Mouse (Mus musculus): ENCODE data around the gene Hist1h4h.
"Not testable (repeated sequence)": the region's sequence is repeated elsewhere in the genome, so short reads cannot be mapped to it uniquely, and the experiment has no call there.

Gene Hist1h4h

GRCm38 (mm10) chr13:23535137-23536075 is 4.6 kb downstream of the Hist1h4h start, which contains the start of gene Hist1h3g:
Gene Hist1h3g, plus strand, starts transcription at chr13:23535422.
- not testable (repeated sequence) for DNase-seq (ENCODE audit: low spot score)

- DNase-seq (ENCODE audit: low spot score) = no peak
Measured at GRCm38 (mm10) chr13:23536076-23536822, 5.4 kb downstream of the Hist1h4h start.

DNA sequence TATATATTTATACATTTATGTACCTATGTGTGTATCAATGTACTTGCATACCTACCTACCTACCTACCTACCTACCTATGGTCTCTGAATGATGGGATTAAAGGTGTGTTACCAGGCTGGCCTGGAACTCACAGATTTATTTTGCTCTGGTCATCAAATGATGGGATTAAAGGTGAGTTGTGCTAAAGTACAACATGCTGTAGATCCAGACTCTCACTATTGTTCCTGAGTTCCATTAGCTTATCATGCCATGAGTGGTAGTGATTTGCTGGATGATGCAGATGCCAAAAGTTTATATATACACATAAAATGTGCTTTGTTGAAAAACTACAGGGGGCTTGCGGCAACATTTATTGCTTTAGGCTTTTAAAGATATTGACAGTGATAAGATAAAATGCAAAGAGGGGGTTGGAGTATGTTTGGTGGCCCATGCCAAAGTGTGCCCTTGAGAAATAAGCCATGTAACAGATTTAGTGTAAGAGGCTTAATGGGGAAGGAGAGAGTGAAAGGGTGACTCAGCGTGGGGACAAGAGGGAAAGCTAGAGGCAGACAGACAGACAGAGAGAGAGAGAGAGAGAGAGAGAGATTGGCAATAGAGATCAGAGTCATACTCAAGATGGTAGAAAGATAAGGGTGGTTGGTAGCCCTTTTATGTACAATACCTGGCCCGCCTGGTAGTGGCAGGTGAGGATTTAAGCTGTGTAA is 6.3 kb downstream of the Hist1h4h start:
- DNase-seq (ENCODE audit: low spot score) = no peak

GRCm38 (mm10) chr13:23538249-23538648 is 7.4 kb downstream of the Hist1h4h start:
- no peak for DNase-seq (ENCODE audit: low spot score)

DNA sequence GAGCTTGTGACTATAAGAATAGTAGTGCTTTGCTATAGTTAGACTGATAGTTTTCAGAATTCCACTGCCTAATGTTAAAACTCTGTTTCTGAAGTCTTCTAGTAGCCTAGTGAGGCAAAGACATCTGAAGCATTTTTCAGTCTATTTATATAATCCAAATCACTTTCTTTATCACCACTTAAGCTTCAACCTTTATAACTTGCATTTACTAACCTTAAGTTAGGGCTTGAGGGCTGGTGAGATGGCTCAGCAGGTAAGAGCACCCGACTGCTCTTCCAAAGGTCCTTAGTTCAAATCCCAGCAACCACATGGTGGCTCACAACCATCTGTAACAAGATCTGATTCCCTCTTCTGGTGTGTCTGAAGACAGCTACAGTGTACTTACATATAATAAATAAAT is 9.0 kb downstream of the Hist1h4h start:
- DNase-seq (ENCODE audit: low spot score) = not testable (repeated sequence)

GRCm38 (mm10) chr13:23541497-23541896 is 10.6 kb downstream of the Hist1h4h start:
- DNase-seq (ENCODE audit: low spot score) = no peak

- DNase-seq (ENCODE audit: low spot score) = not testable (repeated sequence)
Measured at GRCm38 (mm10) chr13:23542225-23542980, 11.6 kb downstream of the Hist1h4h start.

GRCm38 (mm10) chr13:23542999-23543607 is 12.3 kb downstream of the Hist1h4h start, which contains the start of gene Hist1h2bh:
Gene Hist1h2bh, minus strand, starts transcription at chr13:23543392.
- DNase-seq (ENCODE audit: low spot score) = not testable (repeated sequence)

DNA sequence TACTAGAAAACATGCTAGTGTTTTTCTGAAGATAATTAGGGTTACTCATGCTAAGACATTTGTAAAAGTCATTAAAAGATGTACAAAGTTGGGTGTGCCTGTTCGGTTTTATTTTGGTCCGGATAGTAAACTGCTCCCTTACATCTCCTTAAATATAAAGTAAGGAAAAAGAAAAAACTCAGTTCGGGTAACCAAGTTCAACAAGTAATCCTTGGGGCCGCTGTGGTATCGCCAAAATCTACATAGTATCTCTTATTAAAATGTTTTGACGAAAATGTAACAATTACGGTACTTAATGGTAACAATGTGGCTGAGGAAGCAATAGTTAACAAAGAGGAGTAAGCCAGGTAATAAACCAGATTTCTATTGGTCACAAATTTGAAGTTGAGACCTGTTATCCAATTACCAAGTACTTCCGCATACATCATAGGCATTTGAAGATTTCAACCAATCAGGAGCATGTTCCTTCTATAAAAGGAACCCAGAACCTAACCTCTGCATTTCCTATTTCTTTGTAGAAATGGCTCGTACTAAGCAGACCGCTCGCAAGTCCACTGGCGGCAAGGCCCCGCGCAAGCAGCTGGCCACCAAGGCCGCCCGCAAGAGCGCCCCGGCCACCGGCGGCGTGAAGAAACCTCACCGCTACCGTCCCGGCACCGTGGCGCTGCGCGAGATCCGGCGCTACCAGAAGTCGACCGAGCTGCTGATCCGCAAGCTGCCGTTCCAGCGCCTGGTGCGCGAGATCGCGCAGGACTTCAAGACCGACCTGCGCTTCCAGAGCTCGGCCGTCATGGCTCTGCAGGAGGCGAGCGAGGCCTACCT is 13.3 kb downstream of the Hist1h4h start, which contains the start of gene Hist1h3f:
Gene Hist1h3f, plus strand, starts transcription at position 88 of the 822 bp plus-strand sequence.
- DNase-seq (ENCODE audit: low spot score) = no peak

GRCm38 (mm10) chr13:23544787-23545120 is 13.9 kb downstream of the Hist1h4h start:
- not testable (repeated sequence) for DNase-seq (ENCODE audit: low spot score)

DNA sequence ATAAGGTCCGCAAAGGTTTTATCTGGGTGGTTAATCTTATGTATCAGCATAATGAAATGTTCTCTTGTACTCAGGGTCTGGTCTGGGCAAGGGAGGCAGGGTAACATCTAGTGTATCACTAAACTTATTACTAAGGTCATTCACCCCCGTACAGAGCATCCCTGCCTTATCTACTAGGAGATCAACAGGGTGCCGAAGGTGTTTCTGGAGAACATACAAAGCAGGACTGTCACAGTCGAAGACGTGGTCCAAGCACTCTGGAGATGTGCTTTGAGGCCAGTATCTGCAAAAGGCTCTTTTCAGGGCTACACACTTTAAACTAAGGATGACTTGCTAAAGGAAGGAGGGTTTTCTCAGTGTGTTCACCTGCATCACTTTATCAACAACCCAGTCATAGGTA is 15.8 kb downstream of the Hist1h4h start:
- DNase-seq (ENCODE audit: low spot score) = no peak

GRCm38 (mm10) chr13:23550761-23551145 is 19.9 kb downstream of the Hist1h4h start:
- no peak for DNase-seq (ENCODE audit: low spot score)

- not testable (repeated sequence) for DNase-seq (ENCODE audit: low spot score)
Measured at GRCm38 (mm10) chr13:23551146-23551834, 20.4 kb downstream of the Hist1h4h start, which contains the start of gene Hist1h4f. Gene Hist1h4f, minus strand, starts transcription at chr13:23551648.

GRCm38 (mm10) chr13:23551931-23552914 is 21.4 kb downstream of the Hist1h4h start:
- no peak for DNase-seq (ENCODE audit: low spot score)

DNA sequence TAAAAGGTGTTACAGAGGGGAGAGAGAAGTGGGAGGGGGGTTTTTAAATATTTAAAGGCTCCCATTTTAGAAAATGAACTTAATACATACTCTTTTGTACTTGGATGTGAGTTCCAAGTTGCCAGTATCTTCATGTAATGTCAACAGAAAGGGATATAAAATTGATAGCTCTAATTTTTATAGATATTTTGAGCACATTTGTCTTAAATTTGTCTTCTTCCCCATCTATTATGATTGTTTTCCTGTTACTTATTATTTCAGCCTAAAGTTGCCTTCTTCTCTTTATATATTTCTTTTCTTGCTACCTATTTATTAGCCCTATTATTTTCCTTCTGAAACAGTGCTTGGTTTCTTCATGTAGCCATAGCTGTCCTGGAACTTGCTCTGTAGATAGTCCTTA is 22.1 kb downstream of the Hist1h4h start, which contains the start of gene Hist1h1d:
Gene Hist1h1d, plus strand, starts transcription at position 301 of the 400 bp plus-strand sequence.
- DNase-seq (ENCODE audit: low spot score) = no peak

GRCm38 (mm10) chr13:23554393-23554792 is 23.5 kb downstream of the Hist1h4h start:
- DNase-seq (ENCODE audit: low spot score) = no peak

DNA sequence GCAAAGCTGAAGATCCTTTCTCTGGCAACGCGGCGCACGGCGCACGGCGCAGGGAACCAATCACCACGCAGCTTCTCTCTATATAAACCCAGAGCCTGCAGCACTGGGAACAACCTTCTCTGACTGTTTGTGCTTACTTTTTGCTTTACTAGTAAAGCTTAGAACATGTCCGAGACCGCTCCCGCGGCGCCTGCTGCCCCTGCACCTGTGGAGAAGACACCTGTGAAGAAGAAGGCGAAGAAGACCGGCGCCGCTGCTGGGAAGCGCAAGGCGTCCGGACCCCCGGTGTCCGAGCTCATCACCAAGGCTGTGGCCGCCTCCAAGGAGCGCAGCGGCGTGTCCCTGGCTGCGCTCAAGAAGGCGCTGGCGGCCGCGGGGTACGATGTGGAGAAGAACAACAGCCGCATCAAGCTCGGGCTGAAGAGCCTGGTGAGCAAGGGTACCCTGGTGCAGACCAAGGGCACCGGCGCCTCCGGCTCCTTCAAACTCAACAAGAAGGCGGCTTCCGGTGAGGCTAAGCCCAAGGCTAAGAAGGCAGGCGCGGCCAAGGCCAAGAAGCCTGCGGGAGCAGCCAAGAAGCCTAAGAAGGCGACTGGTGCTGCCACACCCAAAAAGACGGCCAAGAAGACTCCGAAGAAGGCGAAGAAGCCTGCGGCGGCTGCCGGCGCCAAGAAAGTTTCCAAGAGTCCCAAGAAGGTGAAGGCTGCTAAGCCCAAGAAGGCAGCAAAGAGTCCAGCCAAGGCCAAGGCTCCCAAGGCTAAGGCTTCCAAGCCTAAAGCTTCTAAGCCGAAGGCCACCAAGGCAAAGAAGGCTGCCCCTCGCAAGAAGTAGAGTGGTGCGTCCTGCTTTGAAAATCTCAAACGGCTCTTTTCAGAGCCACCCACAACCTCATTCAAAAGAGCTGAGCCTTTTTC is 24.3 kb downstream of the Hist1h4h start:
- DNase-seq (ENCODE audit: low spot score) = no peak

All from urinary bladder, postnatal 10 days (tissue).